Comparison of ENCODE assay signal across 8 mouse cellular contexts in the genomic region with DNA sequence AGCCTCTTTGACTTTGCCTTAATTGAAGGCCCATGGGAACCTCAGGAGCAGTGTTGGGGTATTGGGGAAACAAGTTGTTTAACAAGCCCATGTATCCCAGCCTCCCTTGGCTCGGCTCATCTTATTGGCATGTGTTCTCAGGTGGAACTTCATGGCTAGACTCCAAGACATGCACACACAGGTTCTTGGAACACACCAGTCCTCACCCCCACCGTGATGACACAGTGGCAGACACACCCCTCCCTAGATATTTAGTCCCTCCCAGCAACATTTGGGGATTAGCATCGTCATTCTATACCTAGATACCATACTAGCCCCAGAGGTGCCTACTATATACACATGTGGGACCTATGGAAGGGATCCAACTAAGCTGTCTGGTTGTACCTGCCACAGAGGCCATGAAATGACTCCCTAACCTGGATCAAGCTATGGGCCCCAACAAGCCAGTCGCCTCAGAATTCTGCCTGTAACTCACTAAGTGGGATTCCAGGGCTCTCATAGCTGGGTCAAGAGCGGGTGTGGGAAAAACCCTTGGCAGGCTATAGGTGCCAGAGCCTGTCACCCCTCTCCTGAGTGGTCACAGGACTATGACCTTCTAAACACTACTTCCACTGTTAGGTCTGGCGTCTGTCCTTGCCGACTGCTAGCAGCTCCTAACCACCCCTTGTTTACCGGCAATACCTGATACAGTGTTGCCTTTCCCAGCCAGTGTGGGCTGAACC. TPM values are rescaled to one million over a fixed set of nuclear protein-coding genes. Genes with fewer than 3 reads are reported as not detected.
DNase-seq lines count a peak whose midpoint lies in the region; TF ChIP-seq lines count a peak whose summit lies in the region.

No protein-coding gene starts in this region.

- intact Hi-C loops in left cerebral cortex, adult 2 months (cut with DNase I) = loop anchor here (10.0 kb wide), 1 partner anchor 613 kb away; the partner anchor contains the start of gene Tex264

- peaks cover 39% of the 10 kb centered on the region for H3K4me1 ChIP-seq in liver, adult 2 months (ENCODE audit: control insufficient read depth, insufficient read depth, low read length)

- H3K27ac ChIP-seq in liver, adult 2 months (replicated peaks; ENCODE audit: insufficient read depth, low read depth, low read length) = peak overlapping the region; percentile 99
- no peak overlapping the region for H3K27ac ChIP-seq in left cerebral cortex, adult 2 months

- peaks cover 12% of the 10 kb centered on the region; the same call in 1 of the 2 replicates for H3K79me2 ChIP-seq in liver, adult 2 months (ENCODE audit: control insufficient read depth, insufficient read depth, low read length)

- H3K4me3 ChIP-seq in liver, adult 2 months (ENCODE audit: insufficient read depth, low read depth, low read length) = peak overlapping the region; percentile 66
- H3K4me3 ChIP-seq in left cerebral cortex, adult 2 months = no peak overlapping the region

- no peaks in the 10 kb centered on the region for H3K27me3 ChIP-seq in liver, adult 2 months (ENCODE audit: control insufficient read depth, insufficient read depth, low read length)

- 14% methylated on average over 8 of the region's 8 CpGs for WGBS in liver, adult 2 months

- DNase-seq in urinary bladder, postnatal 14 days (ENCODE audit: low spot score) = peak; percentile 63
- no peak for DNase-seq in urinary bladder, postnatal 25 days (ENCODE audit: low spot score)
- DNase-seq in heart, postnatal 4 days = peak; percentile 65
- DNase-seq in liver, adult 2 months (ENCODE audit: extremely low read depth, low read depth, low spot score) = peak; percentile 88
- peak; percentile 78 for DNase-seq in testis, postnatal 14 days (ENCODE audit: low spot score)
- no peak for DNase-seq in thymus, adult 18-20 months
- no peak for DNase-seq in left cerebral cortex, adult 2 months (ENCODE audit: extremely low spot score in 1 of 2, low spot score in 2 of 2)
- DNase-seq in thymus, postnatal 4 days = no peak

- H3K9ac ChIP-seq in liver, adult 2 months (ENCODE audit: low read depth, low read length) = peak overlapping the region; percentile 83

- H3K36me3 ChIP-seq in liver, adult 2 months (ENCODE audit: control insufficient read depth, insufficient read depth, low read length) = peaks cover 23% of the 10 kb centered on the region

- TF ChIP-seq CTCF in liver, adult 2 months (IDR thresholded peaks at IDR 0.05; ENCODE audit: low read depth, low read length) = no peak
- TF ChIP-seq CTCF in left cerebral cortex, adult 2 months (IDR thresholded peaks at IDR 0.05) = no peak

- no peak for TF ChIP-seq POLR2A in liver, adult 2 months (IDR thresholded peaks at IDR 0.05; ENCODE audit: extremely low read depth, insufficient read depth, low read length)

RNA-seq across cellular contexts. Expression of gene Cish, which starts 2.4 kb away (rescaled TPM):
- total RNA-seq in heart, postnatal 4 days (2021) = 100 to 1,000 TPM; 146 to 176 TPM
- total RNA-seq in liver, adult 2 months (2014; rRNA removed) = 0.55 and 1.7 TPM in 2 replicates
- 10.1 and 32.8 TPM in 2 replicates for polyA plus RNA-seq in liver, adult 2 months (2012; rRNA removed)
- total RNA-seq in left cerebral cortex, adult 2 months (2021) = 10 to 100 TPM in 1 of 2 experiments, 1 to 10 TPM in 1; 9.6 to 10.7 TPM

RNA-seq across cellular contexts. Expression of gene Mapkapk3, which starts 8.5 kb away (rescaled TPM):
- 10 to 100 TPM; 18.3 to 18.9 TPM for total RNA-seq in heart, postnatal 4 days (2021)
- total RNA-seq in liver, adult 2 months (2014; rRNA removed) = 1.8 and 3.4 TPM in 2 replicates
- 3.9 and 6.0 TPM in 2 replicates for polyA plus RNA-seq in liver, adult 2 months (2012; rRNA removed)
- 1 to 10 TPM; 3.4 to 3.5 TPM for total RNA-seq in left cerebral cortex, adult 2 months (2021)

RNA-seq across cellular contexts. Expression of gene Hemk1, which starts 39.9 kb away (rescaled TPM):
- total RNA-seq in heart, postnatal 4 days (2021) = 10 to 100 TPM; 13.0 to 15.0 TPM
- 14.4 and 18.4 TPM in 2 replicates for total RNA-seq in liver, adult 2 months (2014; rRNA removed)
- polyA plus RNA-seq in liver, adult 2 months (2012; rRNA removed) = 19.6 and 28.1 TPM in 2 replicates
- total RNA-seq in left cerebral cortex, adult 2 months (2021) = 10 to 100 TPM; 18.6 to 21.5 TPM

RNA-seq across cellular contexts. Expression of gene 6430571L13Rik, which starts 42.2 kb away (rescaled TPM):
- 1 to 10 TPM; 4.6 to 5.8 TPM for total RNA-seq in heart, postnatal 4 days (2021)
- total RNA-seq in liver, adult 2 months (2014; rRNA removed) = 0.46 and 0.67 TPM in 2 replicates
- polyA plus RNA-seq in liver, adult 2 months (2012; rRNA removed) = 1.2 and 1.6 TPM in 2 replicates
- 1 to 10 TPM; 4.3 to 4.4 TPM for total RNA-seq in left cerebral cortex, adult 2 months (2021)

Comparison
In these comparisons a context has a peak if more than half of its experiments do, and no peak if none do; other contexts are left out.
1. DNase-seq: peak in urinary bladder, postnatal 14 days (single experiment), heart, postnatal 4 days (single experiment), liver, adult 2 months (single experiment) and testis, postnatal 14 days (single experiment); none in urinary bladder, postnatal 25 days (single experiment), thymus, adult 18-20 months (0 of 2), left cerebral cortex, adult 2 months (0 of 2) and thymus, postnatal 4 days (single experiment).
2. RNA of gene Cish, which starts 2.4 kb away (total RNA-seq): 146 to 176 TPM in heart, postnatal 4 days; 9.6 to 10.7 TPM in left cerebral cortex, adult 2 months and 0.55 to 1.7 TPM in liver, adult 2 months; every median in the first group is over 10 times any median in the second.